Mouse (Mus musculus) heart, embryonic 10.5 days (tissue): ENCODE measurements around the gene Padi4. TPM values are rescaled to one million over a fixed set of nuclear protein-coding genes. Genes with fewer than 3 reads are reported as not detected.

Experiments used
- microRNA-seq: library from miRNA; unstranded; fragments of <30 nt; microRNA quantifications from one replicate; pipeline ENCODE4, GENCODE M21; 2017
- polyA plus RNA-seq: library from polyadenylated mRNA; unstranded; fragments of >200 nt; fragmentation: Nextera tagmentation; extraction: Ambion mirVana; gene quantifications from 2 replicates; pipeline ENCODE4 v1.2.1, GENCODE M21; 2016

Gene Padi4
- polyA plus RNA-seq, 1 experiment from 2014 or later: 1.9 TPM

Small RNAs within 50 kb of the gene (microRNA-seq; reads per million reads assigned to microRNA genes)
- not detected for gene Gm25951

Other genes with a start within 250 kb of the Padi4 start
- 13.3 and 14.9 TPM in 2 replicates for gene Arhgef10l, start 108.2 kb downstream of the Padi4 start, polyA plus RNA-seq
- gene Rcc2, start 73.7 kb downstream of the Padi4 start, polyA plus RNA-seq: 18.0 and 29.0 TPM in 2 replicates
- gene Padi6, start 31.6 kb downstream of the Padi4 start, polyA plus RNA-seq: not detected in 2 replicates
- 0.87 and 0.96 TPM in 2 replicates for gene Padi3, start 36.4 kb upstream of the Padi4 start, polyA plus RNA-seq
- 0.16 TPM in 2 replicates for gene Padi1, start 71.5 kb upstream of the Padi4 start, polyA plus RNA-seq
- 2.9 and 6.3 TPM in 2 replicates for gene Padi2, start 132.1 kb upstream of the Padi4 start, polyA plus RNA-seq
- 605 and 778 TPM in 2 replicates for gene Sdhb, start 187.0 kb upstream of the Padi4 start, polyA plus RNA-seq
- gene Atp13a2, start 212.6 kb upstream of the Padi4 start, polyA plus RNA-seq: 34.9 and 37.8 TPM in 2 replicates
- gene Mfap2, start 236.2 kb upstream of the Padi4 start, polyA plus RNA-seq: 159 and 233 TPM in 2 replicates